Mouse (Mus musculus): ENCODE measurements at regions not wholly inside any gene's neighbourhood (a gene's known extent, or its start where the extent isn't known, plus 50 kb on each side); places are given as distances from the start of the nearest gene placed in this dataset.
"Not testable (repeated sequence)": the region's sequence is repeated elsewhere in the genome, so short reads cannot be mapped to it uniquely, and the experiment has no call there.

DNA sequence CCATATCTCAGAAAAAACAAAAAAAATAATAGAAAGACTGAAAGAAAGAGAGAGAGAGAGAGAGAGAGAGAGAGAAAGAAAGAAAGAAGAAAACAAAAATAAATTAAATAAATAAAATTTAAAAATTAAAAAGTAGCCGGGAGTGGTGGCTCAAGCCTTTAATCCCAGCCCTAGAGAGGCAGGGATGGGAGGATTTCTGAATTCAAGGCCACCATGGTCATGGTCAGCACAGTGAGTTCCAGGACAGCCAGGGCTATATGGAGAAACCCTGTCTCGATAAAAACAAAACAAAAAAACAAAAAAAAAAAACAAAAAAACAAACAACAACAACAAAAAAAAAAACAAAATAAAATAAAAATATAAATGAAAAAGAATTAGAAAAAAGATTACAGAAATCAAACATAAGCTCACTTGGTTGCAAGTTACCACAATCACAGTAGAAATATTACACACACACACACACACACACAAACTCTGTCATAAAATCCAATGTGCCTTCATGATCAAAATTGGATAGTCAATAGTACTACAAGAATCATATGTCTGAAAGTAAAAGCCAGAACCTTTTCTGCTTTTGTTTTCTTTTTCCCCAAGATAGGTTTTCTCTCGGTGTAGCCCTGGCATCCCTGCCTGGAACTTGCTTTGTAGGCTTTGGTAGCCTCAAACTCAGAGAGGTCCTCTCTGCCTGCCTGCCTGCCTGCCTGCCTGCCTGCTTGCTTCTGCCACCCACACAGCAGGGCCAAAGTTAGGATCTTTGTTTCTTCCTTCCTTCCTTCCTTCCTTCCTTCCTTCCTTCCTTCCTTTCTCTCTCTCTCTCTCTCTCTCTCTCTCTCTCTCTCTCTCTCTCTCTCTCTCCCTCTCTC, 476.1 kb upstream of the Olfr161 start:
- DNase-seq (ENCODE audit: low read depth, low spot score): peak; percentile 26

GRCm38 (mm10) chr16:3115336-3116112, 475.3 kb upstream of the Olfr161 start:
- DNase-seq (ENCODE audit: low read depth, low spot score): peak; percentile 95

- peak; percentile 31 for DNase-seq (ENCODE audit: low read depth, low spot score)
Observed at GRCm38 (mm10) chr16:3116113-3116511, 474.7 kb upstream of the Olfr161 start.

GRCm38 (mm10) chr16:3121216-3121615, 469.6 kb upstream of the Olfr161 start:
- DNase-seq (ENCODE audit: low read depth, low spot score): not testable (repeated sequence)

GRCm38 (mm10) chr16:3122145-3122860, 468.5 kb upstream of the Olfr161 start:
- DNase-seq (ENCODE audit: low read depth, low spot score): peak; percentile 4

- peak; percentile 97 for DNase-seq (ENCODE audit: low read depth, low spot score)
Observed at GRCm38 (mm10) chr16:3122861-3123477, 467.9 kb upstream of the Olfr161 start.

GRCm38 (mm10) chr16:3127317-3127716, 463.5 kb upstream of the Olfr161 start:
- DNase-seq (ENCODE audit: low read depth, low spot score): not testable (repeated sequence)
